Mouse (Mus musculus) T-helper 1 cell (primary cell): ENCODE results near the gene Kdm2b.

ENCODE experiments used
- in situ Hi-C: fragments of 300-600 bp; cut with MboI, MseI; formaldehyde crosslinking; loops from one replicate; pipeline ENCODE4 v1.15.1; 2025; ENCODE audit warnings: high pct_unique_total_duplicates

The Kdm2b gene

GRCm38 (mm10) chr5:123013599-123014315 lies 24.1 kb upstream of the Kdm2b start:
- in situ Hi-C loops, result loop anchor here (5.0 to 25.0 kb wide), 2 partner anchors 46 to 1849 kb away; partner anchors contain the start of genes Ccdc92 and Zfp664

- in situ Hi-C loops, result loop anchor here (5.0 to 25.0 kb wide), 2 partner anchors 44 to 1851 kb away; partner anchors contain the start of genes Ccdc92 and Zfp664
These were observed 22.1 kb upstream of the Kdm2b start for GRCm38 (mm10) chr5:123011705-123012104.

- in situ Hi-C loops, result loop anchor here (5.0 to 25.0 kb wide), 2 partner anchors 44 to 1851 kb away; partner anchors contain the start of genes Ccdc92 and Zfp664
These were observed 21.2 kb upstream of the Kdm2b start for GRCm38 (mm10) chr5:123010806-123011205.

GRCm38 (mm10) chr5:123009873-123010272 lies 20.2 kb upstream of the Kdm2b start:
- in situ Hi-C loops, result loop anchor here (5.0 to 25.0 kb wide), 2 partner anchors 43 to 1852 kb away; partner anchors contain the start of genes Ccdc92 and Zfp664

- in situ Hi-C loops, result loop anchor here (25.0 kb wide), 1 partner anchor 1853 kb away; the partner anchor contains the start of genes Ccdc92 and Zfp664
These were observed 19.4 kb upstream of the Kdm2b start for GRCm38 (mm10) chr5:123008877-123009493.

GRCm38 (mm10) chr5:123005716-123006592 lies 16.3 kb upstream of the Kdm2b start:
- in situ Hi-C loops, result loop anchor here (25.0 kb wide), 1 partner anchor 1856 kb away; the partner anchor contains the start of genes Ccdc92 and Zfp664

- in situ Hi-C loops, result loop anchor here (25.0 kb wide), 1 partner anchor 1861 kb away; the partner anchor contains the start of genes Ccdc92 and Zfp664
These were observed 11.3 kb upstream of the Kdm2b start for GRCm38 (mm10) chr5:123000901-123001300.

GRCm38 (mm10) chr5:122997205-122998204 lies 7.9 kb upstream of the Kdm2b start:
- in situ Hi-C loops, result loop anchor here (5.0 kb wide), 1 partner anchor 550 kb away; no protein-coding TSS in a partner anchor

GRCm38 (mm10) chr5:122994910-122995309 lies 5.3 kb upstream of the Kdm2b start:
- in situ Hi-C loops, result loop anchor here (5.0 kb wide), 1 partner anchor 552 kb away; no protein-coding TSS in a partner anchor

- in situ Hi-C loops, result no loop called here
These were observed 4.8 kb upstream of the Kdm2b start for GRCm38 (mm10) chr5:122994303-122994846.

- in situ Hi-C loops, result no loop called here
These were observed 4.2 kb upstream of the Kdm2b start for GRCm38 (mm10) chr5:122993811-122994210.

GRCm38 (mm10) chr5:122991350-122992004 lies 1.9 kb upstream of the Kdm2b start:
- in situ Hi-C loops, result no loop called here

GRCm38 (mm10) chr5:122990411-122991160 lies 963 bp upstream of the Kdm2b start:
- in situ Hi-C loops, result no loop called here

GRCm38 (mm10) chr5:122989001-122989525 lies 560 bp downstream of the Kdm2b start:
- in situ Hi-C loops, result loop anchor here (10.0 kb wide), 1 partner anchor 156 kb away; the partner anchor contains the start of gene Setd1b

GRCm38 (mm10) chr5:122988021-122988751 lies 1.4 kb downstream of the Kdm2b start:
- in situ Hi-C loops, result loop anchor here (10.0 kb wide), 1 partner anchor 157 kb away; the partner anchor contains the start of gene Setd1b

GRCm38 (mm10) chr5:122987211-122988020 lies 2.2 kb downstream of the Kdm2b start:
- in situ Hi-C loops, result loop anchor here (10.0 kb wide), 1 partner anchor 157 kb away; the partner anchor contains the start of gene Setd1b
